Mouse (Mus musculus) naive thymus-derived CD4-positive, alpha-beta T cell, adult 2 months (primary cell): ENCODE results near the gene Abcc4.
"Not testable (repeated sequence)": the region's sequence is repeated elsewhere in the genome, so short reads cannot be mapped to it uniquely, and the experiment has no call there.

Source experiments
- DNase-seq: peaks from one replicate; pipeline ENCODE4 v3.0.0-alpha.2; 2011; ENCODE audit warnings: low read depth

Abcc4 gene

GRCm38 (mm10) chr14:118579013-118579728 lies 126.8 kb downstream of the Abcc4 start:
- no peak for DNase-seq

GRCm38 (mm10) chr14:118577895-118578294 lies 128.1 kb downstream of the Abcc4 start:
- peak; percentile 21 for DNase-seq

- no peak for DNase-seq
Measured at GRCm38 (mm10) chr14:118572688-118573245, 133.3 kb downstream of the Abcc4 start.

GRCm38 (mm10) chr14:118569586-118569985 lies 136.4 kb downstream of the Abcc4 start:
- no peak for DNase-seq

- no peak for DNase-seq
Measured at GRCm38 (mm10) chr14:118568116-118568673, 137.8 kb downstream of the Abcc4 start.

GRCm38 (mm10) chr14:118566809-118567208 lies 139.2 kb downstream of the Abcc4 start:
- no peak for DNase-seq

- no peak for DNase-seq
Measured at GRCm38 (mm10) chr14:118566214-118566688, 139.8 kb downstream of the Abcc4 start.

- no peak for DNase-seq
Measured at GRCm38 (mm10) chr14:118565696-118566095, 140.3 kb downstream of the Abcc4 start.

GRCm38 (mm10) chr14:118563570-118563969 lies 142.4 kb downstream of the Abcc4 start:
- no peak for DNase-seq

- no peak for DNase-seq
Measured at GRCm38 (mm10) chr14:118552901-118553475, 153.0 kb downstream of the Abcc4 start.

- no peak for DNase-seq
Measured at GRCm38 (mm10) chr14:118552390-118552789, 153.6 kb downstream of the Abcc4 start.

- no peak for DNase-seq
Measured at GRCm38 (mm10) chr14:118551725-118552285, 154.2 kb downstream of the Abcc4 start.

- DNase-seq: no peak
Measured at GRCm38 (mm10) chr14:118551061-118551724, 154.8 kb downstream of the Abcc4 start.

- DNase-seq: no peak
Measured at GRCm38 (mm10) chr14:118544493-118544892, 161.5 kb downstream of the Abcc4 start.

- no peak for DNase-seq
Measured at GRCm38 (mm10) chr14:118542947-118543346, 163.1 kb downstream of the Abcc4 start.

GRCm38 (mm10) chr14:118531539-118531938 lies 174.5 kb downstream of the Abcc4 start:
- DNase-seq: no peak

GRCm38 (mm10) chr14:118514280-118515031 lies 191.6 kb downstream of the Abcc4 start:
- DNase-seq: no peak

- not testable (repeated sequence) for DNase-seq
Measured at GRCm38 (mm10) chr14:118511715-118512114, 194.3 kb downstream of the Abcc4 start.

GRCm38 (mm10) chr14:118510793-118511192 lies 195.2 kb downstream of the Abcc4 start:
- no peak for DNase-seq

GRCm38 (mm10) chr14:118510216-118510615 lies 195.8 kb downstream of the Abcc4 start:
- no peak for DNase-seq

GRCm38 (mm10) chr14:118507829-118508228 lies 198.2 kb downstream of the Abcc4 start:
- DNase-seq: no peak
